Mouse (Mus musculus) thymus, postnatal 0 days (tissue): ENCODE data around the gene Rps13. TPM values are rescaled to one million over a fixed set of nuclear protein-coding genes. Genes with fewer than 3 reads are reported as not detected.

Experiments
- DNase-seq: peaks from one replicate; pipeline ENCODE4 v3.0.0-alpha.2; 2015; ENCODE audit warnings: low spot score
- polyA plus RNA-seq: library from polyadenylated mRNA; unstranded; fragments of >200 nt; fragmentation: Nextera tagmentation; extraction: Ambion mirVana; gene quantifications from 2 replicates; pipeline ENCODE4 v1.2.1, GENCODE M21; 2015

Gene Rps13
- polyA plus RNA-seq, 1 experiment from 2014 or later: 1,259 TPM

DNA sequence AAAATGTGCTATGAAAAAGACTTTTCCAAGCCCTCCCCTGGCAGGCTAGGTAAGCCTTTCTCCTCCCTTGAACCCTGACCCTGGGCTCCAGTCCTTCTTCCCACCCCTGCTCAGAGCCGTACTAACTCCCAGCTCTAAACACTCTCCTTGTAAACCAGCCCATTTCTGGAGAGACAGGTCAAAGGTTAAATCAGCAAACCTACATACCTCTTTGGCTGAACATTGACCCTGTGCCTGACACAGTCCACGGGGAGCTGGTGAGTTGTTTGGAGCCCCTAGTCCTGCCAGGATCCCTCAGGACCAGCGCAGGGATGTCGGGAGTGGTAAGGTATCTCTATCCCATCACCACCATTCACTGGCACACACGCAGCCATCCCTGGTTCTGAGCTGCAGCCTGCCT is 41.6 kb downstream of the Rps13 start:
- no peak for DNase-seq

DNA sequence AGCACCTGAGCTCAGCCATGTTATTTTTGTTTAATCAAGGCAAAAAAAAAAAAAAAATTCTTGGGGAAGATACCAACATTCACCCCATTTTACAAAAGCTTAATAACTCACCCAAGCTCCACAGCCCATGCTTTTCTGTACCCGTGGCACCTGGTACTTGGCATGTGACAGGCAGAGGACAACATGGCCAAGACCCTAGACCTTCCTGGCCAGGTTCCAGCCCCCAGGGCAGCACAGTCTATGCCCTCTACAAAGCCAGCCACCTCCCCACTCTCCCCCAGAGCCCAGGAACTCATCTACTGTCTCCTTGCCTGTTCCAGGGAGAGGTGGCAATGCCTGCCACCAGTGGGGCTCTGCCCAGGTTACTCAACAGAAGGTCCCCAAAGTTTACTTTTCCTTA is 43.4 kb downstream of the Rps13 start:
- no peak for DNase-seq

- DNase-seq: no peak
These were observed 45.0 kb downstream of the Rps13 start for GRCm38 (mm10) chr7:116288996-116289395.

DNA sequence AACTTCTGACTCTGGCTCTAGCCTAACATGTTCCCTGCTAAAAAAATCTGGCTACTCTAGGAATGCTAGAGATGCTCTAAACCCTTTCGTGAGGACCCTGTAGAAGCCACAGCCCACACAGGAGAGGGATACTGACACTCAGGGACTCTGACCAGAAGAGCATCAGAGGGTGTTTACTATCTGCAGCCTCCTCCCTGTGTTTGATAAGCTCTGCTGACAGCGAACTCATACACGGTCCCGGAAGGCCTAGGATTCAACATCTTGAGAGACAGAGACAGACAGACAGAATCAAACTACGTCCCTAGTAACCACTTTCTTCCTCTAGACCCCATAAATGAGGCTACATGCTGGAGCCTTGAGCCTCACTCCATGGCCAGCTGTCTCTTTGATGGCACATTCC is 46.0 kb downstream of the Rps13 start:
- DNase-seq: no peak

GRCm38 (mm10) chr7:116286611-116287355 is 47.2 kb downstream of the Rps13 start:
- DNase-seq: no peak

GRCm38 (mm10) chr7:116286173-116286572 is 47.8 kb downstream of the Rps13 start:
- no peak for DNase-seq

- no peak for DNase-seq
These were observed 48.8 kb downstream of the Rps13 start for GRCm38 (mm10) chr7:116285216-116285615.

DNA sequence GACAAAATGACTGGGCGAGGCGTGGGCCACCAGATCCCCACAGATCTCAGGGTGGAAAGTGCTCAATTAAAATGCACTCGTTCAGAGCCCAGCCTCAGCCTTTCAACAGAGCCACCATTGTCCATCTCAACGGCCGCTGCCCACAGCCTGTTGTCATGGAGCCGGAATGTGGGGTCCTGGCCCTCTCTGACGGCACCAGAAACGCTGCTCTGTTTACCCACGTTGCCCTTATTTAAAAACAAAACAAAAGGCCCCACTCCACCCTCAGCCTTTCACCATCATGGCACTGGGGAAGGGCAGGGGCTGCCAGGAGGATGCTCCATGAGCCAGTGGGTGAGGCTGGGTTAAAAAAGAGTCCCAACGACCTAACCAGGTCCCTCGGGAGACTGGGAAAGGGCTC is 51.2 kb downstream of the Rps13 start:
- DNase-seq: no peak

Other genes starting within 250 kb of the Rps13 start
- gene Gm4353, start 249.6 kb downstream of the Rps13 start, polyA plus RNA-seq: 1.2 and 1.3 TPM in 2 replicates
- gene Plekha7, start 25.8 kb downstream of the Rps13 start, polyA plus RNA-seq: 17.0 and 18.4 TPM in 2 replicates
- gene Pik3c2a, start 109.3 kb upstream of the Rps13 start, polyA plus RNA-seq: 7.4 and 11.2 TPM in 2 replicates
- gene Nucb2, start 170.2 kb upstream of the Rps13 start, polyA plus RNA-seq: 5.0 and 5.2 TPM in 2 replicates